Mouse (Mus musculus): ENCODE results near the gene Bicc1.

- TF ChIP-seq HCFC1 (IDR thresholded peaks at IDR 0.05; ENCODE audit: borderline replicate concordance, insufficient read depth, low read length), result no peak
- no peak for TF ChIP-seq ZC3H11A (IDR thresholded peaks at IDR 0.05; ENCODE audit: borderline replicate concordance, low read depth, low read length)
- TF ChIP-seq MAFK (IDR thresholded peaks at IDR 0.05; ENCODE audit: insufficient read depth, low read depth, low read length), result no peak
- TF ChIP-seq ZNF384 (IDR thresholded peaks at IDR 0.05; ENCODE audit: low read depth, low read length), result no peak
Measured at GRCm38 (mm10) chr10:71137606-71138005, 21.9 kb downstream of the Bicc1 start.

Data from ES-E14 (cell line).